Mouse (Mus musculus) E14TG2a.4 (cell line): ENCODE data around the gene Diaph2.

ENCODE experiments used
- CTCF ChIP-seq: conservative IDR thresholded peaks from 2 replicates; pipeline ENCODE4 v1.5.1; 2014; ENCODE audit warnings: low read length
- NANOG ChIP-seq: IDR thresholded peaks from 2 replicates; pipeline ENCODE4 v1.6.1; 2014; ENCODE audit warnings: borderline replicate concordance, low read length, mixed read lengths

DNA sequence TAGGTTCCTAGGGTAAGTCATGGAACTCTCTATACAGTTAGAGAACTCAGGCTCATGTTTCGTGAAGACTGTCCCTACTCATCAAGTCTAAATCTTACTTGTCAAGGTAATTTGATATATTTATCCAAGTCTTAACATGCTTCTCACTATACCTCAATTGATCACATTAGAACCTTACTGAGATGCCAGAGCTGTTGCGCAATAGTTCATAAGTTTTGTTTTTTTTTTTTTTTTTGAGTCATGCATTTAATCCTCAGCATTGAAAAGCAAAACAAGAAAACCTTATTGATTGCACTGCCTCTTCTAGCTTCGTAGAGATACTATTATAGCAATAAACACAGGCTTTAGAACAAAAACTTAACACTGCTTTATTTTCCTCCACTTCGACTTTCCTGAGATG is 529.6 kb downstream of the Diaph2 start:
- no peak for TF ChIP-seq CTCF
- TF ChIP-seq NANOG = no peak
